9 mouse cellular contexts compared by ENCODE assay signal in the genomic region with DNA sequence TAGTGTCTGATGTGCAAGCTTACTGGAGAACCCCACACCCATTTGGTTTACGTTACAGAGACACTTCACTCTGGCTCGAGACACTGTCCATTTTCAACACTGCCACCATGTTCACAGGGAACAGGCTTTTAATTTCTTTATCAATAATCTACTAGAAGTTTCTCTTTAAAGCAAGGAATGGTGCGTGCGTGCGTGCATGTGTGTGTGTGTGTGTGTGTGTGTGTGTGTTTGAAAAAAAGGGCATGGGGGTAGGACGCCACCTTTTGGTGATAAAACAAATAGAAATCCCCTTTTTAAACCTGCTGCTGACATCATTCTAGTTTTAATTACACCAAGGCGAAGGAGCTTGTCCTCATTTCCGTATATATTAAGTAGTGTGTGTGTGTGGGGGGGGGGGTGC. TPM values are rescaled to one million over a fixed set of nuclear protein-coding genes. Genes with fewer than 3 reads are reported as not detected.
DNase-seq lines count a peak whose midpoint lies in the region; TF ChIP-seq lines count a peak whose summit lies in the region.
"Had no signal": no experiment of that assay in that cellular context is flagged by ENCODE, and none has a peak within 500 bp of the region (broad histone marks: within the 10 kb centered on the region; RNA-seq: fewer than 3 reads in every experiment).

No protein-coding gene starts in this region.

- peak; percentile 33 for DNase-seq in cerebellum, adult 9-10 months
- DNase-seq in cerebellum, adult 8-10 months, result no peak
- no peak for DNase-seq in layer of hippocampus, adult 2 months (ENCODE audit: low spot score in 2 of 2)
- DNase-seq in layer of hippocampus, adult 8-10 months (ENCODE audit: low spot score in 2 of 2), result no peak
- DNase-seq in 3T3-L1 (ENCODE audit: low read depth, low spot score), result peak; percentile 53
- peak; percentile 73 for DNase-seq in retina, postnatal 1 day
- no peak for DNase-seq in urinary bladder, postnatal 10 days (ENCODE audit: low spot score)

- no peaks in the 10 kb centered on the region for H3K4me1 ChIP-seq in bone marrow, adult 2 months (ENCODE audit: control insufficient read depth, insufficient read depth, low read length)

- 0 out of 2 replicates have a peak overlapping the region, but pooled peaks have one; percentile 100 for H3K27ac ChIP-seq in layer of hippocampus, adult 2 months
- no peak overlapping the region for H3K27ac ChIP-seq in bone marrow, adult 2 months (ENCODE audit: control insufficient read depth, insufficient read depth, low read depth, low read length, poor library complexity)
- H3K27ac ChIP-seq: liver, embryonic 15.5 days had no signal

- WGBS in bone marrow, adult 2 months, result 36% methylated on average over 8 of the region's 8 CpGs

- H3K4me3 ChIP-seq in layer of hippocampus, adult 2 months, result no peak overlapping the region
- no peak overlapping the region for H3K4me3 ChIP-seq in bone marrow, adult 2 months (replicated peaks; ENCODE audit: control insufficient read depth, low read depth, low read length)
- H3K4me3 ChIP-seq: liver, embryonic 15.5 days had no signal

- peak; percentile 65 for TF ChIP-seq CTCF in layer of hippocampus, adult 2 months (conservative IDR thresholded peaks at IDR 0.05)
- TF ChIP-seq CTCF in bone marrow, adult 2 months (IDR thresholded peaks at IDR 0.05; ENCODE audit: control insufficient read depth, insufficient read depth, low read length), result peak; percentile 27; the same call in 1 of the 2 replicates

- no peak for TF ChIP-seq POLR2A in bone marrow, adult 2 months (IDR thresholded peaks at IDR 0.05; ENCODE audit: borderline replicate concordance, control insufficient read depth, low read depth, low read length)

RNA-seq across cellular contexts. Expression of gene Foxp1, which starts 2.8 kb away (rescaled TPM):
- total RNA-seq in layer of hippocampus, adult 2 months (2021), result 10 to 100 TPM; 88.5 to 93.5 TPM
- 100 to 1,000 TPM in 1 of 4 experiments, 10 to 100 TPM in 3; 90.9 to 101 (median 95.2) TPM for total RNA-seq in layer of hippocampus, adult 8-10 months (2022)
- 46.2 and 93.7 TPM in 2 replicates for polyA plus RNA-seq in bone marrow, adult 2 months (2011; ENCODE audit: insufficient read depth, insufficient read length, low replicate concordance, missing spikeins)

Comparison
In these comparisons a context has a peak if more than half of its experiments do, and no peak if none do; other contexts are left out.
1. DNase-seq: peak in cerebellum, adult 9-10 months (single experiment), 3T3-L1 (single experiment) and retina, postnatal 1 day (single experiment); none in cerebellum, adult 8-10 months (single experiment), layer of hippocampus, adult 2 months (0 of 2), layer of hippocampus, adult 8-10 months (0 of 2) and urinary bladder, postnatal 10 days (single experiment).